Mouse (Mus musculus) heart, postnatal 36 days (tissue): ENCODE measurements around the gene Ccnd3. TPM values are rescaled to one million over a fixed set of nuclear protein-coding genes. Genes with fewer than 3 reads are reported as not detected.
"Not testable (repeated sequence)": the region's sequence is repeated elsewhere in the genome, so short reads cannot be mapped to it uniquely, and the experiment has no call there.

ENCODE experiments used
- DNase-seq, 2 experiments: peaks; one replicate each; pipeline ENCODE4 v3.0.0; 2021 to 2022
- intact Hi-C: fragments of 180-260 bp; cut with DNase I; formaldehyde crosslinking; loops from one replicate; pipeline ENCODE4 v1.15.1; 2025
- total RNA-seq, 2 experiments: library from RNA; stranded (reverse); gene quantifications; 2 replicates each; pipeline ENCODE4 v1.2.3; 2021

Ccnd3 gene
- total RNA-seq, 2 experiments from 2014 or later: 79.8 to 88.7 TPM

- no peak for DNase-seq
- intact Hi-C loops: no loop called here
These were observed 29.1 kb upstream of the Ccnd3 start for GRCm38 (mm10) chr17:47475714-47476113.

- intact Hi-C loops: loop anchor here (5.0 kb wide), 1 partner anchor 73 kb away; no protein-coding TSS in a partner anchor
- DNase-seq: no peak
These were observed 25.0 kb upstream of the Ccnd3 start for GRCm38 (mm10) chr17:47479887-47480286.

- DNase-seq: peak; percentile 53 to 68
- intact Hi-C loops: loop anchor here (5.0 kb wide), 1 partner anchor 75 kb away; no protein-coding TSS in a partner anchor
These were observed 22.4 kb upstream of the Ccnd3 start for GRCm38 (mm10) chr17:47482401-47482800.

- DNase-seq: no peak
- intact Hi-C loops: loop anchor here (5.0 kb wide), 1 partner anchor 77 kb away; no protein-coding TSS in a partner anchor
These were observed 20.5 kb upstream of the Ccnd3 start for GRCm38 (mm10) chr17:47484241-47484921.

GRCm38 (mm10) chr17:47484993-47485392 is 19.9 kb upstream of the Ccnd3 start:
- no peak for DNase-seq
- intact Hi-C loops: loop anchor here (5.0 kb wide), 1 partner anchor 78 kb away; no protein-coding TSS in a partner anchor

- DNase-seq: no peak
- intact Hi-C loops: no loop called here
These were observed 19.1 kb upstream of the Ccnd3 start for GRCm38 (mm10) chr17:47485791-47486190.

- DNase-seq: no peak
- intact Hi-C loops: no loop called here
These were observed 14.1 kb upstream of the Ccnd3 start for GRCm38 (mm10) chr17:47490791-47491190.

GRCm38 (mm10) chr17:47492731-47493130 is 12.1 kb upstream of the Ccnd3 start:
- intact Hi-C loops: no loop called here
- DNase-seq: no peak

GRCm38 (mm10) chr17:47493653-47494052 is 11.2 kb upstream of the Ccnd3 start:
- intact Hi-C loops: no loop called here
- DNase-seq: no peak

GRCm38 (mm10) chr17:47494132-47494531 is 10.7 kb upstream of the Ccnd3 start:
- no peak for DNase-seq

GRCm38 (mm10) chr17:47501531-47501930 is 3.3 kb upstream of the Ccnd3 start:
- DNase-seq: no peak
- intact Hi-C loops: no loop called here

More at GRCm38 (mm10) chr17:47494132-47494531, 10.7 kb upstream of the Ccnd3 start:
- intact Hi-C loops: no loop called here

- intact Hi-C loops: no loop called here
- peak; percentile 89 to 99 for DNase-seq
These were observed 2.7 kb upstream of the Ccnd3 start, which contains the start of gene Taf8 for GRCm38 (mm10) chr17:47501946-47502706. TSS of gene Taf8 (minus strand) at chr17:47502292.

GRCm38 (mm10) chr17:47502707-47503045 is 2.2 kb upstream of the Ccnd3 start:
- intact Hi-C loops, DNase-seq: not testable (repeated sequence)

- intact Hi-C loops: no loop called here
- no peak for DNase-seq
These were observed 1.2 kb upstream of the Ccnd3 start for GRCm38 (mm10) chr17:47503689-47504088.

- DNase-seq: no peak
- intact Hi-C loops: no loop called here
These were observed 623 bp upstream of the Ccnd3 start for GRCm38 (mm10) chr17:47504228-47504627.

GRCm38 (mm10) chr17:47505566-47505965 is 715 bp downstream of the Ccnd3 start:
- DNase-seq: no peak
- intact Hi-C loops: no loop called here

- DNase-seq: peak in 1 of 2 experiments; percentile 39
- intact Hi-C loops: no loop called here
These were observed 1.2 kb downstream of the Ccnd3 start for GRCm38 (mm10) chr17:47506042-47506441.

- intact Hi-C loops: no loop called here
- no peak for DNase-seq
These were observed 1.8 kb downstream of the Ccnd3 start for GRCm38 (mm10) chr17:47506697-47507096.

GRCm38 (mm10) chr17:47507523-47507922 is 2.7 kb downstream of the Ccnd3 start:
- no peak for DNase-seq
- intact Hi-C loops: no loop called here

GRCm38 (mm10) chr17:47508012-47508608 is 3.3 kb downstream of the Ccnd3 start:
- intact Hi-C loops: no loop called here

GRCm38 (mm10) chr17:47509031-47509705 is 4.3 kb downstream of the Ccnd3 start:
- intact Hi-C loops: no loop called here
- DNase-seq: no peak

More at GRCm38 (mm10) chr17:47508012-47508608, 3.3 kb downstream of the Ccnd3 start:
- peak; percentile 95 to 96 for DNase-seq
